Mouse (Mus musculus): ENCODE measurements around the gene Prss50. TPM values are rescaled to one million over a fixed set of nuclear protein-coding genes. Genes with fewer than 3 reads are reported as not detected.

The Prss50 gene
- polyA plus RNA-seq (2015; fragmentation: Illumina TruSeq; extraction: RNeasy Lipid Tissue Mini Kit (QIAGEN cat#74804); ENCODE audit: insufficient read depth, low read depth, low replicate concordance), result not detected

GRCm38 (mm10) chr9:110857781-110858472 lies at the start of gene Prss50:
Gene Prss50 (plus strand): TSS chr9:110857967.

GRCm38 (mm10) chr9:110813789-110814188 lies 44.0 kb upstream of the Prss50 start, which contains the start of gene Prss44:
Gene Prss44 (plus strand): TSS chr9:110813994.

GRCm38 (mm10) chr9:110826390-110826789 lies 31.4 kb upstream of the Prss50 start, which contains the start of gene Prss43:
Gene Prss43 (plus strand): TSS chr9:110826690.

GRCm38 (mm10) chr9:110834411-110834810 lies 23.4 kb upstream of the Prss50 start, which contains the start of gene Prss45:
Gene Prss45 (plus strand): TSS chr9:110834588.

GRCm38 (mm10) chr9:110844206-110844605 lies 13.6 kb upstream of the Prss50 start, which contains the start of gene Prss46:
Gene Prss46 (plus strand): TSS chr9:110844506.

GRCm38 (mm10) chr9:110879191-110879920 lies 21.6 kb downstream of the Prss50 start, which contains the start of gene Als2cl:
Gene Als2cl (plus strand): TSS chr9:110879870.

GRCm38 (mm10) chr9:110879998-110880561 lies 22.3 kb downstream of the Prss50 start, which contains the start of gene Tmie:
Gene Tmie (minus strand): TSS chr9:110880113.

Other genes with a start within 250 kb of the Prss50 start
- 2.3 TPM for gene Nradd, start 233.5 kb upstream of the Prss50 start, polyA plus RNA-seq (2015; fragmentation: Illumina TruSeq; extraction: RNeasy Lipid Tissue Mini Kit (QIAGEN cat#74804); ENCODE audit: insufficient read depth, low read depth, low replicate concordance)
- gene Nbeal2, start 203.8 kb upstream of the Prss50 start, polyA plus RNA-seq (2015; fragmentation: Illumina TruSeq; extraction: RNeasy Lipid Tissue Mini Kit (QIAGEN cat#74804); ENCODE audit: insufficient read depth, low read depth, low replicate concordance), result 8.6 TPM
- gene Ccdc12, start 201.5 kb upstream of the Prss50 start, polyA plus RNA-seq (2015; fragmentation: Illumina TruSeq; extraction: RNeasy Lipid Tissue Mini Kit (QIAGEN cat#74804); ENCODE audit: insufficient read depth, low read depth, low replicate concordance), result 27.2 TPM
- not detected for gene Myl3, start 116.1 kb upstream of the Prss50 start, polyA plus RNA-seq (2015; fragmentation: Illumina TruSeq; extraction: RNeasy Lipid Tissue Mini Kit (QIAGEN cat#74804); ENCODE audit: insufficient read depth, low read depth, low replicate concordance)
- gene Pth1r, start 110.8 kb upstream of the Prss50 start, polyA plus RNA-seq (2015; fragmentation: Illumina TruSeq; extraction: RNeasy Lipid Tissue Mini Kit (QIAGEN cat#74804); ENCODE audit: insufficient read depth, low read depth, low replicate concordance), result 1.5 TPM
- not detected for gene Prss42, start 59.8 kb upstream of the Prss50 start, polyA plus RNA-seq (2015; fragmentation: Illumina TruSeq; extraction: RNeasy Lipid Tissue Mini Kit (QIAGEN cat#74804); ENCODE audit: insufficient read depth, low read depth, low replicate concordance)
- not detected for gene Prss44, start 44.0 kb upstream of the Prss50 start, polyA plus RNA-seq (2015; fragmentation: Illumina TruSeq; extraction: RNeasy Lipid Tissue Mini Kit (QIAGEN cat#74804); ENCODE audit: insufficient read depth, low read depth, low replicate concordance)
- not detected for gene Prss43, start 31.3 kb upstream of the Prss50 start, polyA plus RNA-seq (2015; fragmentation: Illumina TruSeq; extraction: RNeasy Lipid Tissue Mini Kit (QIAGEN cat#74804); ENCODE audit: insufficient read depth, low read depth, low replicate concordance)
- gene Prss45, start 23.4 kb upstream of the Prss50 start, polyA plus RNA-seq (2015; fragmentation: Illumina TruSeq; extraction: RNeasy Lipid Tissue Mini Kit (QIAGEN cat#74804); ENCODE audit: insufficient read depth, low read depth, low replicate concordance), result not detected
- gene Prss46, start 13.5 kb upstream of the Prss50 start, polyA plus RNA-seq (2015; fragmentation: Illumina TruSeq; extraction: RNeasy Lipid Tissue Mini Kit (QIAGEN cat#74804); ENCODE audit: insufficient read depth, low read depth, low replicate concordance), result not detected
- 16.5 TPM for gene Als2cl, start 21.9 kb downstream of the Prss50 start, polyA plus RNA-seq (2015; fragmentation: Illumina TruSeq; extraction: RNeasy Lipid Tissue Mini Kit (QIAGEN cat#74804); ENCODE audit: insufficient read depth, low read depth, low replicate concordance)
- 2.2 TPM for gene Tmie, start 22.1 kb downstream of the Prss50 start, polyA plus RNA-seq (2015; fragmentation: Illumina TruSeq; extraction: RNeasy Lipid Tissue Mini Kit (QIAGEN cat#74804); ENCODE audit: insufficient read depth, low read depth, low replicate concordance)
- gene Fam240a, start 58.9 kb downstream of the Prss50 start, polyA plus RNA-seq (2015; fragmentation: Illumina TruSeq; extraction: RNeasy Lipid Tissue Mini Kit (QIAGEN cat#74804); ENCODE audit: insufficient read depth, low read depth, low replicate concordance), result not detected
- not detected for gene Tdgf1, start 88.2 kb downstream of the Prss50 start, polyA plus RNA-seq (2015; fragmentation: Illumina TruSeq; extraction: RNeasy Lipid Tissue Mini Kit (QIAGEN cat#74804); ENCODE audit: insufficient read depth, low read depth, low replicate concordance)
- not detected for gene Lrrc2, start 93.6 kb downstream of the Prss50 start, polyA plus RNA-seq (2015; fragmentation: Illumina TruSeq; extraction: RNeasy Lipid Tissue Mini Kit (QIAGEN cat#74804); ENCODE audit: insufficient read depth, low read depth, low replicate concordance)
- 4.7 TPM for gene Rtp3, start 132.6 kb downstream of the Prss50 start, polyA plus RNA-seq (2015; fragmentation: Illumina TruSeq; extraction: RNeasy Lipid Tissue Mini Kit (QIAGEN cat#74804); ENCODE audit: insufficient read depth, low read depth, low replicate concordance)
- not detected for gene Ltf, start 161.3 kb downstream of the Prss50 start, polyA plus RNA-seq (2015; fragmentation: Illumina TruSeq; extraction: RNeasy Lipid Tissue Mini Kit (QIAGEN cat#74804); ENCODE audit: insufficient read depth, low read depth, low replicate concordance)
- gene Ccrl2, start 199.6 kb downstream of the Prss50 start, polyA plus RNA-seq (2015; fragmentation: Illumina TruSeq; extraction: RNeasy Lipid Tissue Mini Kit (QIAGEN cat#74804); ENCODE audit: insufficient read depth, low read depth, low replicate concordance), result 5.2 TPM